ENCODE assay signal across 2 mouse cellular contexts in the genomic region with DNA sequence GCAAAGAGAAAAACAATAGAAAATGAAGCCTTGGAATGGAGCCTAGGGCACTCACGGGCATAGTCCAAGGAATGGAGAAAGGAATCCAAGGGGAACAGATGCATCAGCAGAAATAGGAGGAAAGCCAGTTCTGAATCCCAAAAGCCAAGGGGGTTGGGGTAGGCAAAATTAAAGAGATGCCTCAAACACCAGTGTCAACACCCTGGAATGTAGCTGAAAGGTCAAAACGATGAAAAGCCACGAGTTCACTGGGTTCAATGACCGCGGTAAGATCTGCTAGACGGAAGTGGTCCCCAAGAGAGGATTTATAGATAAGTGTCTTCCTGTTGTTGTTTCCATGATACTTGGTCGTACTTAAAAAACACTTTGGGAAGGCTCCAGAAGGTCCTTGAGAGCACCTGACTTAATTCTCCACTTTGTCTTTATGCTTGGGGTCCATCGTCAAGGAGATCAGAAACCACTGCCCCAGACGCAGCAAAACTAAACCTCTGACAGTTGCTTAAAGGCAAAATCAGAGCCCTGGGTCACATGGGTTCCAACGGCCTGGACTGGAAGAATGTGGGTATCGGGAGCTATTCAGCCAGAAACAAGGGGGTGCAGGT.
TF ChIP-seq lines count a peak whose summit lies in the region.

No protein-coding gene starts in this region.

TF ChIP-seq in CH12.LX, 34 proteins besides CTCF, POLR2A, EP300 and RAD21:
- no peak for TF ChIP-seq UBTF (IDR thresholded peaks at IDR 0.05; ENCODE audit: low read depth, low read length)
- no peak for TF ChIP-seq SIN3A (IDR thresholded peaks at IDR 0.05; ENCODE audit: low read length)
- TF ChIP-seq NELFE (IDR thresholded peaks at IDR 0.05; ENCODE audit: low read depth, low read length) = no peak
- TF ChIP-seq JUND (conservative IDR thresholded peaks at IDR 0.05; ENCODE audit: low read depth, low read length) = no peak
- TF ChIP-seq E2F4 (IDR thresholded peaks at IDR 0.05; ENCODE audit: insufficient replicate concordance, low read depth, low read length) = no peak
- TF ChIP-seq USF2 (conservative IDR thresholded peaks at IDR 0.05; ENCODE audit: low read depth, low read length) = no peak
- TF ChIP-seq TBP (conservative IDR thresholded peaks at IDR 0.05; ENCODE audit: low read depth, low read length) = no peak
- no peak for TF ChIP-seq MYC (IDR thresholded peaks at IDR 0.05; ENCODE audit: low read depth, low read length)
- no peak for TF ChIP-seq HCFC1 (IDR thresholded peaks at IDR 0.05; ENCODE audit: low read depth, low read length)
- no peak for TF ChIP-seq CHD2 (IDR thresholded peaks at IDR 0.05; ENCODE audit: low read length)
- TF ChIP-seq USF1 (IDR thresholded peaks at IDR 0.05; ENCODE audit: low read depth, low read length) = no peak
- no peak for TF ChIP-seq SMC3 (IDR thresholded peaks at IDR 0.05; ENCODE audit: low read depth, low read length)
- TF ChIP-seq ZMIZ1 (IDR thresholded peaks at IDR 0.05; ENCODE audit: low read depth, low read length) = no peak
- no peak for TF ChIP-seq MXI1 (IDR thresholded peaks at IDR 0.05; ENCODE audit: low read depth, low read length)
- no peak for TF ChIP-seq BHLHE40 (IDR thresholded peaks at IDR 0.05; ENCODE audit: low read depth, low read length)

TF ChIP-seq in myocyte, 11 proteins besides CTCF, POLR2A, EP300 and RAD21:
- TF ChIP-seq TCF12 (IDR thresholded peaks at IDR 0.05; ENCODE audit: insufficient read depth, poor library complexity, severe bottlenecking) (no peak), REST (IDR thresholded peaks at IDR 0.05; ENCODE audit: insufficient read depth, insufficient read length) (no peak), POLR2AphosphoS2 (IDR thresholded peaks at IDR 0.05; ENCODE audit: insufficient read length, low read depth) (no peak), MAX (IDR thresholded peaks at IDR 0.05; ENCODE audit: low read depth) (no peak), TCF3 (IDR thresholded peaks at IDR 0.05; ENCODE audit: insufficient read length, low read depth) (no peak), SRF (IDR thresholded peaks at IDR 0.05; ENCODE audit: control insufficient read depth, insufficient read length, low read depth) (no peak)
